Mouse (Mus musculus): ENCODE measurements around the gene Rock2.

GRCm38 (mm10) chr12:16860533-16860932 is 34.2 kb upstream of the Rock2 start:
- TF ChIP-seq POLR2A (IDR thresholded peaks at IDR 0.05; ENCODE audit: insufficient read length, low read depth): no peak
- no peak for TF ChIP-seq TCF12 (IDR thresholded peaks at IDR 0.05; ENCODE audit: insufficient read depth, poor library complexity, severe bottlenecking)
- no peak for TF ChIP-seq MYOG (IDR thresholded peaks at IDR 0.05; ENCODE audit: control insufficient read depth in 1 of 3, insufficient read depth in 1 of 3, insufficient read length in 2 of 3, low read depth in 2 of 3)
- no peak for TF ChIP-seq MYOD1 (IDR thresholded peaks at IDR 0.05; ENCODE audit: control insufficient read depth in 1 of 3, insufficient read length in 2 of 3, low read depth in 2 of 3)
- no peak for TF ChIP-seq TCF3 (IDR thresholded peaks at IDR 0.05; ENCODE audit: insufficient read length, low read depth)
- no peak for TF ChIP-seq MAX (IDR thresholded peaks at IDR 0.05; ENCODE audit: low read depth)
- no peak for TF ChIP-seq POLR2AphosphoS2 (IDR thresholded peaks at IDR 0.05; ENCODE audit: insufficient read length, low read depth)
